Mouse (Mus musculus): Measurements from ENCODE around the gene Olfr1093. TPM values are rescaled to one million over a fixed set of nuclear protein-coding genes. Genes with fewer than 3 reads are reported as not detected.
A peak's percentile ranks its signal among the peaks of the same experiment; 100 is the strongest.

Olfr1093 gene
- not detected for total RNA-seq (2021)
- long read RNA-seq: 0 reads

DNA sequence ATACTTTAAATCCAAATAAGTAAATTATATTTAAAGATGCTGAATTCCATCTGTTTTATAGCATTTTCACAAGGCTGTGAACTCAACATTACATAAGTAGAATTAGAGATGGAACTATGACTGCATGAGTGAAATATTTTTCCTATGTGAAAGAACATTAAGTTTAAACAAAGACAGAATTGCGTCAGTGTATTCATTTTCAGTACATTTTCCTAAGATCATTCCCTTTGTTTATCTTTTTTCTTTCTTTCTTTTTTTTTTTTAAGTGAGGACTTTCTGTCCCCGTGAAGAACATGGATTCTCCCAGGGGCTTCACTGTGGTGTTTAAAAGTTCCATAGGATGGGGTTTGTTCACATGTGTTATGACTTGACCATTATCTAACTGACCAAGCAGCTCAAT, at the start of gene Olfr1093:
TSS of gene Olfr1093 (plus strand) at position 301 of the 400 bp plus-strand sequence.
- DNase-seq (ENCODE audit: low spot score in 2 of 2): no peak

DNA sequence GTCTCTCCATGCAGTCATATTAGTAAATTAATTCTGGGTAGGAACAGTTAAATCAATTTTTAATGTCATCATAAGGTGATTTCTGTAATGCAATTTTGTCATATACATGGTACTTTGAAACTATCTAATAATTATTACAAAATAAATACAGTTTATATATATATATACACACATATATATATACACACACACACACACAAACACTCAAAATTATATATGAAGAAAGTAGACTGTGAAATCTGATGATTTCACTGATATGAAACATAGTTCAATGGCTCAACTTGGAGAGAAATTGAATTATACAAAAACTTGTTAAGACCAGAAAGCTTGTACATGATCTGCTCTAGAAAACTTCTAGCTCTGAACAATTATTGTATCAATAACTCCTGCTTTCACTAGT, 48.7 kb upstream of the Olfr1093 start, which contains the start of gene Olfr1089:
TSS of gene Olfr1089 (minus strand) at position 101 of the 400 bp plus-strand sequence.
- no peak for DNase-seq (ENCODE audit: low spot score in 2 of 2)

DNA sequence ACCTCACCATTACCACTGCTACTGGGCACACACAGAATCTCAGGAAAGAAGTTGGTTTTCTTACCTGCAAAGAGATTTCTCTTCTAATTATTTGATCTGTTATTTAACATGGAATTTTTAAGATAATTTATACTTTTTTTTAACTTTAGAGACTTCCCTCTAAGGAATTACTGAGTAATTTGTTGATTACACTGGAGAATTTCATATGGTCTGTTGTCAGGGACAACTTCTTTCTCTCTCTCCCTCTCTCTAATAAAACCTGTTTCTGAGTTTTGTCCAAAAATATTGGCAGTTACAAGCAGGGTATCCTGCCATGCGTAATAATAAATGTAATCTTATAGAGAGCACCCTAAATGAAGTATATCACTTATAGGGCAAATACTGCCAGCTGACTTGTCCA, 23.4 kb upstream of the Olfr1093 start, which contains the start of gene Olfr1090:
TSS of gene Olfr1090 (minus strand) at position 101 of the 400 bp plus-strand sequence.
- DNase-seq (ENCODE audit: low spot score in 2 of 2): no peak

DNA sequence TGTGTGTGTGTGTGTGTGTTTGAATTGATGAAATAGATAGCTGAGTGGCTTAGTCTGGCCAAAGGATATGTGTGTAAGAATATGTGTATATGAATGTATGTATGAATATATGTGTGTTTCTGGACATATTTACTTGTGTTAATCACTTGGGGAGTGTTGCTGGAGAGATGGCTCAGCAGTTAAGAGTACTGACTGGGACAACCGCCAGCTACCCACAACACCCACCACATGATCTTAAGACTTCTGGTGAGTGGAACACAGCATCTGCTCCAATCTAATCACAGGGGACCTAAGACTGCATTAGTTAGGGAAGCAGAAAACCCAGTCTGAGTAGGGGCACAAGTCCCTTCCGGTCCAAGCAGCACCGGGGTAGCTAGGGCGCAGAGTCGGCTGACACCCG, 21.2 kb upstream of the Olfr1093 start:
- DNase-seq (ENCODE audit: low spot score in 2 of 2): peak in 1 of 2 experiments; percentile 5

DNA sequence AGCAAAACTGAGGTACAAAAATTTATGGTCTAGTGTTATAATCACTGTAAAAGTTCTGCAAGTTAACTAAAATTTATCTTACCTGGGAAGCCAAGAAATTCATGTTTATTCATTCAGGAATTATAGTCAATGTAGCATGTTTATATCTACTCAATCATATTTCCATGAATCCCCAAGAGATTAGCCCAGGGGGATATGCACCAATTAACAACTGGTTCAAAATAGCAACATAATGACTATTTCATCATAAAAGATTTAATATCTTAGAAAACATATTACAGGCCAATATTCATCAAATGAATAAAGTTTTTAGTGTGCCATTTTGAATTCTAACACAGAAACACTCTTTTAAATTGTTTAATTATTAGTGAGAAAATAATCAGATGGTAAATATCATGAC, 27.6 kb downstream of the Olfr1093 start, which contains the start of gene Olfr141:
TSS of gene Olfr141 (minus strand) at position 101 of the 400 bp plus-strand sequence.
- DNase-seq (ENCODE audit: low spot score in 2 of 2): no peak

DNA sequence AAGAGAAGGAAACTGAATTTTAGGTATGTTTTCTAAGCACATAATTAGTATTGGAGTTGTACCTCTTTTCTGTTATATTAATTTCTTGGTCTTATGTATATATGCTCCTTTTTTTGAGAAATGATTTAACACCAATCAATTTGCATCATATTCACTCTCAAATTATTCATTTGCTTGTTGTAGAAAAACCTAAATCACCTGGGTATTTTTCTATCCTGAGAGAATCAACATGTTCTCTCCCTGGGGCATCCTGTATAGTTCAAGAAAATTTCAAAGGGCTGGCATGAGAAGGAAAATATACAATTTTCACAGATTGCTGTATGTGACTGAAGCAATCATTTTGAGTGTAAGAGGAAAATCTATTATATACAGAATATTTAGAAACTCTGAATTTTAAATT, 42.1 kb downstream of the Olfr1093 start, which contains the start of gene Olfr1094:
TSS of gene Olfr1094 (plus strand) at position 301 of the 400 bp plus-strand sequence.
- no peak for DNase-seq (ENCODE audit: low spot score in 2 of 2)

Other genes with a start within 250 kb of the Olfr1093 start
- gene Olfr1079, start 240.0 kb upstream of the Olfr1093 start, total RNA-seq (2021): not detected
- not detected for gene Olfr1080, start 224.2 kb upstream of the Olfr1093 start, total RNA-seq (2021)
- gene Olfr1082, start 183.5 kb upstream of the Olfr1093 start, total RNA-seq (2021): not detected
- not detected for gene Olfr1084, start 142.8 kb upstream of the Olfr1093 start, total RNA-seq (2021)
- gene Olfr1085, start 120.5 kb upstream of the Olfr1093 start, total RNA-seq (2021): not detected
- not detected for gene Olfr1086, start 102.4 kb upstream of the Olfr1093 start, total RNA-seq (2021)
- not detected for gene Olfr1087, start 84.1 kb upstream of the Olfr1093 start, total RNA-seq (2021)
- gene Olfr1089, start 48.8 kb upstream of the Olfr1093 start, total RNA-seq (2021): not detected
- not detected for gene Olfr1090, start 23.5 kb upstream of the Olfr1093 start, total RNA-seq (2021)
- gene Olfr141, start 27.5 kb downstream of the Olfr1093 start, total RNA-seq (2021): not detected
- gene Olfr1094, start 42.2 kb downstream of the Olfr1093 start, total RNA-seq (2021): not detected
- not detected for gene Olfr1095, start 69.2 kb downstream of the Olfr1093 start, total RNA-seq (2021)
- not detected for gene Gm13723, start 92.3 kb downstream of the Olfr1093 start, total RNA-seq (2021)
- not detected for gene Olfr1097, start 109.7 kb downstream of the Olfr1093 start, total RNA-seq (2021)
- gene Olfr1098, start 142.1 kb downstream of the Olfr1093 start, total RNA-seq (2021): not detected
- gene Olfr1099, start 178.2 kb downstream of the Olfr1093 start, total RNA-seq (2021): not detected
- not detected for gene Olfr1100, start 197.5 kb downstream of the Olfr1093 start, total RNA-seq (2021)
- not detected for gene Olfr1101, start 208.7 kb downstream of the Olfr1093 start, total RNA-seq (2021)
- not detected for gene Olfr1102, start 215.9 kb downstream of the Olfr1093 start, total RNA-seq (2021)
- gene Olfr1104, start 244.6 kb downstream of the Olfr1093 start, total RNA-seq (2021): not detected